Mouse (Mus musculus): Measurements from ENCODE around the gene Ptges2.

GRCm38 (mm10) chr2:32348311-32348710 is 47.4 kb upstream of the Ptges2 start:
- no peak for TF ChIP-seq MAFK (IDR thresholded peaks at IDR 0.05; ENCODE audit: insufficient read depth, low read depth, low read length)
- no peak for TF ChIP-seq HCFC1 (IDR thresholded peaks at IDR 0.05; ENCODE audit: borderline replicate concordance, insufficient read depth, low read length)
- no peak for TF ChIP-seq ZC3H11A (IDR thresholded peaks at IDR 0.05; ENCODE audit: borderline replicate concordance, low read depth, low read length)
- no peak for TF ChIP-seq ZNF384 (IDR thresholded peaks at IDR 0.05; ENCODE audit: low read depth, low read length)
- no peak for TF ChIP-seq CHD2 (IDR thresholded peaks at IDR 0.05; ENCODE audit: low read depth, low read length)

Data from ES-E14 (cell line).